Mouse (Mus musculus) myocyte (in vitro differentiated cells): ENCODE results near the gene Akirin2. TPM values are rescaled to one million over a fixed set of nuclear protein-coding genes. Genes with fewer than 3 reads are reported as not detected.

Experiments used
- H3K27me3 ChIP-seq: one replicate; pipeline ENCODE4 v1.6.1; 2011; ENCODE audit not compliant: control insufficient read depth, insufficient read depth, insufficient read length
- H3K36me3 ChIP-seq: one replicate; pipeline ENCODE4 v1.6.1; 2011; ENCODE audit not compliant: control insufficient read depth, insufficient read depth
- H3K4me2 ChIP-seq: one replicate; pipeline ENCODE4 v1.6.1; 2011; ENCODE audit warnings: low read depth, control low read depth
- H3K4me3 ChIP-seq: one replicate; pipeline ENCODE4 v1.5.1; 2011; ENCODE audit warnings: mild to moderate bottlenecking, control low read depth, moderate library complexity
- H3K79me2 ChIP-seq: one replicate; pipeline ENCODE4 v1.6.1; 2011; ENCODE audit not compliant: control insufficient read depth, insufficient read depth
- H3ac ChIP-seq: one replicate; pipeline ENCODE4 v1.6.1; 2011; ENCODE audit not compliant: control insufficient read depth, insufficient read length
- CEBPB ChIP-seq: IDR thresholded peaks from 2 replicates; pipeline ENCODE4 v1.6.1; 2011; ENCODE audit warnings: mild to moderate bottlenecking, moderate library complexity; ENCODE audit not compliant: poor library complexity, insufficient read depth, severe bottlenecking
- E2F4 ChIP-seq: IDR thresholded peaks from one replicate; pipeline ENCODE4 v1.6.1; 2011; ENCODE audit warnings: mild to moderate bottlenecking, control low read depth, moderate library complexity; ENCODE audit not compliant: insufficient read depth
- MAX ChIP-seq: IDR thresholded peaks from one replicate; pipeline ENCODE4 v1.6.1; 2011; ENCODE audit warnings: low read depth, mild to moderate bottlenecking, control low read depth
- MYOD1 ChIP-seq, 3 experiments: IDR thresholded peaks; one replicate each; pipeline ENCODE4 v1.6.1; 2011; ENCODE audit warnings: control low read depth in 2 of 3, low read depth in 2 of 3, mild to moderate bottlenecking in 2 of 3, moderate library complexity in 1 of 3; ENCODE audit not compliant: insufficient read length in 2 of 3, control insufficient read depth in 1 of 3
- MYOG ChIP-seq, 3 experiments: IDR thresholded peaks; one replicate each; pipeline ENCODE4 v1.6.1; 2011; ENCODE audit warnings: control low read depth in 2 of 3, low read depth in 2 of 3, mild to moderate bottlenecking in 2 of 3; ENCODE audit not compliant: insufficient read length in 2 of 3, control insufficient read depth in 1 of 3, insufficient read depth in 1 of 3
- POLR2A ChIP-seq: IDR thresholded peaks from one replicate; pipeline ENCODE4 v1.6.1; 2011; ENCODE audit warnings: low read depth, mild to moderate bottlenecking, control low read depth, moderate library complexity; ENCODE audit not compliant: insufficient read length
- POLR2AphosphoS2 ChIP-seq: IDR thresholded peaks from one replicate; pipeline ENCODE4 v1.6.1; 2011; ENCODE audit warnings: low read depth, control low read depth; ENCODE audit not compliant: insufficient read length
- REST ChIP-seq: IDR thresholded peaks from one replicate; pipeline ENCODE4 v1.6.1; 2011; ENCODE audit warnings: mild to moderate bottlenecking, control low read depth, moderate library complexity; ENCODE audit not compliant: insufficient read depth, insufficient read length
- SRF ChIP-seq: IDR thresholded peaks from one replicate; pipeline ENCODE4 v1.6.1; 2011; ENCODE audit warnings: low read depth; ENCODE audit not compliant: control insufficient read depth, insufficient read length
- TCF12 ChIP-seq: IDR thresholded peaks from one replicate; pipeline ENCODE4 v1.6.1; 2011; ENCODE audit warnings: mild to moderate bottlenecking, control low read depth; ENCODE audit not compliant: poor library complexity, insufficient read depth, severe bottlenecking
- TCF3 ChIP-seq: IDR thresholded peaks from one replicate; pipeline ENCODE4 v1.6.1; 2011; ENCODE audit warnings: low read depth, control low read depth; ENCODE audit not compliant: insufficient read length
- USF1 ChIP-seq: IDR thresholded peaks from one replicate; pipeline ENCODE4 v1.6.1; 2011; ENCODE audit warnings: low read depth, mild to moderate bottlenecking, control low read depth, moderate library complexity
- polyA plus RNA-seq: library from polyadenylated mRNA; unstranded; fragments of >200 nt; fragmentation: generic; extraction: Trizol; gene quantifications from one replicate; pipeline ENCODE4 v1.2.1, GENCODE M21; 2012; ENCODE audit warnings: missing spikeins

The Akirin2 gene
- polyA plus RNA-seq, 1 experiment, result 97.4 TPM

DNA sequence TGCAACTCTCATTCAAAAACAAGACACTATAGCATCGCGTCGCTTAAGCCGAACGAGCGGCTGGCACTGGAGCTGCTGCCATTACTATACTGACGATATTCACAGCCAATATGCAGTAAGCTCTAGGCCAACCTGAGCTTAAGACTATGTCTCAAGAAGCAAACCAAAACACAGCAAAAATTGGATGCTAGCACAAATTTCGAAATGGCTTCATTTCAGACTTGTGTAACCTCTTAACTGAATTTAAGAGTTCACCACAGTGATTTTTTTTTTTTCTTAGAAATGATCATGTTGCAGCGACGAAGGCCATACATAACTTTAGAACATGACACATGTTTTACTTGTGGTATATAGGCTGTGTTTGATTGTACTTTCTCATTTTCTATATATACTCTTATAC is 55.9 kb downstream of the Akirin2 start:
- TF ChIP-seq TCF3, result no peak
- no peak for TF ChIP-seq USF1
- TF ChIP-seq REST, result no peak
- TF ChIP-seq E2F4, result no peak
- no peak for TF ChIP-seq CEBPB
- H3ac ChIP-seq, result no peak overlapping the region
- H3K79me2 ChIP-seq, result peaks cover 16% of the 10 kb centered on the region
- H3K27me3 ChIP-seq, result no peaks in the 10 kb centered on the region
- no peak overlapping the region for H3K4me2 ChIP-seq
- H3K4me3 ChIP-seq, result no peak overlapping the region
- H3K36me3 ChIP-seq, result peaks cover 35% of the 10 kb centered on the region

DNA sequence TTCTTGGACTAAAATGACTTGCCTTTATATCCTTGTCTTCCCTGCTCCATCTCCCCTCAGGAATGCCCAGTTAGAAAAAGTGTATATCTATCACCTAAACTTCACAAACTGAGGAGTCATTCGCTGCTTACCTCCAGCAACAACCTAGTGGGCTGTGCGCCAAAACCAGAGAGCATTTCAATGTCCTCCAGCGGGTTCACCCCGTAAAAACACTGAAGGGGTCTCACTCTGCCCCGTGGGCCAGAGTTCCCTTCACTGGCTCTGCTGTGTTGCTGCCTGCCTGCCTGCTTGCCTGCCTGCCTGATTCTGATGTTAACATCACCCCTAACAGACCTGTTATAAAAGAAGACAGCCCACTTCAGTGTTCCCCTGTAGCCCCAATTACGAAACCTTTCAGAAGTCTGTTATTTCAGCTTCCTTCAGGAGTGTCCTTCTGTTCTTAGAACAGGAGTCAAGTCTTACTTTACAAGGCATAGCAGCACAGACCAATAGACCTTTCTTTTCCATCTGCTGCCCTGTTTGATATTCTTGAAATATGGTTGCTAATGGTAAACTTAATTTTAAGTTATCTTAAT is 62.9 kb downstream of the Akirin2 start:
- peak overlapping the region; percentile 59 for H3ac ChIP-seq
- peaks cover 16% of the 10 kb centered on the region for H3K36me3 ChIP-seq
- no peaks in the 10 kb centered on the region for H3K27me3 ChIP-seq
- TF ChIP-seq MYOG (IDR thresholded peaks at IDR 0.05; ENCODE audit: control insufficient read depth in 1 of 3, insufficient read depth in 1 of 3, insufficient read length in 2 of 3, low read depth in 2 of 3) (no peak), USF1 (no peak), REST (no peak), TCF12 (no peak)
- H3K4me3 ChIP-seq, result peak overlapping the region; percentile 96
- H3K4me2 ChIP-seq, result peak overlapping the region; percentile 81
- peaks cover 54% of the 10 kb centered on the region for H3K79me2 ChIP-seq

DNA sequence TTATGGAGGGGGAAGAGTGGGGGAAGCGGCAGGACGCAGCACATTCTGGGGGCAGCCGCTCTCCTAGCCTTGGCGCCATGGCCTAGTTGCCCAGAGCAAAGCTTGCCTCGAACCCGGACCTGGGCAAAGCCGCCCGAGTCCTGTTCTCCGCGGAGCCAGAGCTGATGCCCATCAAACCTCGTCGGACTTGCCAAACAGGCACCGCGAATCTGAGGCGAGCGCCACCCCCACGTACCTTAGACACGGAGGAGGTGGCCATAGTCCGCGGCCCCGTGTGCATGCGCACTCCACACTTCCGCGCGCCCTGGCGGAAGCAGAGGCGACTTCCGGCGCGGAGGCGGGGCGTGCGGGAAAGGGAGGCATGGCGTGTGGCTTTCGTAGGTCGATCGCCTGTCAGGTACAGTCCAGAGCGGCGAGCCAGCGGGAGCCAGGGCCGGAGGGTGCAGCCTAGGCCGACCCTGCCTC is 63.9 kb downstream of the Akirin2 start, which contains the start of the genes Orc3 and Rars2:
Gene Orc3 (minus strand): TSS at position 315 of the 465 bp plus-strand sequence.
Gene Rars2 (plus strand): TSS at position 328 of the 465 bp plus-strand sequence.
- H3K4me3 ChIP-seq, result peak within 1 kb of the TSS; percentile 96
- peak; percentile 91 for TF ChIP-seq POLR2AphosphoS2
- peak in 1 of 3 experiments; percentile 36 for TF ChIP-seq MYOG (IDR thresholded peaks at IDR 0.05; ENCODE audit: control insufficient read depth in 1 of 3, insufficient read depth in 1 of 3, insufficient read length in 2 of 3, low read depth in 2 of 3)
- no peak for TF ChIP-seq REST
- TF ChIP-seq POLR2A, result peak; percentile 96
- TF ChIP-seq TCF12, result no peak
- no peak for TF ChIP-seq MAX
- no peak for TF ChIP-seq TCF3
- TF ChIP-seq MYOD1 (IDR thresholded peaks at IDR 0.05; ENCODE audit: control insufficient read depth in 1 of 3, insufficient read length in 2 of 3, low read depth in 2 of 3), result no peak
- TF ChIP-seq CEBPB, result no peak
- TF ChIP-seq E2F4, result no peak

DNA sequence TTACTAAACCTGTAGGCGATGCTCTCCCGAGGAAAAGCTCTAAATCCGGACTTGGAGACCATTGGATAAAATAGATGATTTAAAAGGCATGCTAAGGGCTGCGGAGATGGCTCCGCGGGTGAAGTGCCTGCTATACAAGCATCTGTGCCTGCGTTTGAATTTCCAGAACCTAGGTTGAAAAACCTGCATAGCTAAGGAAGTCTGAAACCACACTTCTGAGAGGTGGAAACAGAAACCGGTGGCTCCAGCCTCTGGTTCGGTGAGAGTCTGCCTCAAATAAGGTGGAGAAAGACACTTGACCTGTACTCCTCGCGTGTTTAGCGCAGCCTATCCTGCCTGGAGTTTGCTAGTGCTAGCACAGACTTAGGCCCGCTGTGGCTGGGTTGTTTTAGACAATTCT is 64.6 kb downstream of the Akirin2 start:
- Histone ChIP-seq H3K79me2 (peaks cover 47% of the 10 kb centered on the region), H3K4me3 (peak overlapping the region; percentile 96), H3K27me3 (no peaks in the 10 kb centered on the region), H3K4me2 (peak overlapping the region; percentile 95), H3K36me3 (no peaks in the 10 kb centered on the region), H3ac (peak overlapping the region; percentile 59)
- TF ChIP-seq USF1 (no peak), TCF3 (no peak), MAX (no peak), REST (no peak), CEBPB (no peak), MYOD1 (IDR thresholded peaks at IDR 0.05; ENCODE audit: control insufficient read depth in 1 of 3, insufficient read length in 2 of 3, low read depth in 2 of 3) (no peak), E2F4 (no peak), SRF (no peak), POLR2AphosphoS2 (no peak), TCF12 (no peak)

More for the DNA sequence above, 63.9 kb downstream of the Akirin2 start, which contains the start of the genes Orc3 and Rars2:
- Histone ChIP-seq H3K4me2 (peak within 1 kb of the TSS; percentile 95), H3K27me3 (no peaks in the 10 kb centered on the region), H3ac (peak within 1 kb of the TSS; percentile 59), H3K36me3 (peaks cover 6% of the 10 kb centered on the region), H3K79me2 (peaks cover 53% of the 10 kb centered on the region)

DNA sequence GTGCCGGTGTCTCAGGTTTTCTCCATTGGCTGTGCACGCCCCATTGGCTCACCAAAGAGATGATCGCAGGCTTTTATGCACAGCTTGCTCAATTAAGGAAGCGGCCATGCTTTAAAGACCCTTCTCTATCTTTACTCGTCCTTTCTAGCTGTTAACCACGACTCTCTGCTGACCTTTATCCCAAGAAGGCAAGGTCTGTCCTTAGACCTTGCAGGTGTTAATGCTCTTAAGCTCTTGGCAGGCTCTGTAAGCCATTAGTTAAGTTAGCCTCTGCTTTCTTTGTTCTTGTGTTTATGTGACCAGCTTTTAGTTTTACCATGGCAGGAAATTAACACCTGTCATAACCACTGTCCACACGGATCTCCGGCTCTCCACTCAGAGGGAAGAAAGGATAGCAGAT is 65.4 kb downstream of the Akirin2 start:
- no peak for TF ChIP-seq REST
- TF ChIP-seq POLR2A, result no peak
- no peak for TF ChIP-seq MYOG (IDR thresholded peaks at IDR 0.05; ENCODE audit: control insufficient read depth in 1 of 3, insufficient read depth in 1 of 3, insufficient read length in 2 of 3, low read depth in 2 of 3)
- TF ChIP-seq TCF12, result no peak
- TF ChIP-seq USF1, result no peak
- no peak for TF ChIP-seq SRF
- no peak for TF ChIP-seq MYOD1 (IDR thresholded peaks at IDR 0.05; ENCODE audit: control insufficient read depth in 1 of 3, insufficient read length in 2 of 3, low read depth in 2 of 3)
- TF ChIP-seq MAX, result no peak
- TF ChIP-seq TCF3, result no peak
- TF ChIP-seq POLR2AphosphoS2, result no peak
- TF ChIP-seq E2F4, result no peak
- TF ChIP-seq CEBPB, result no peak
- no peaks in the 10 kb centered on the region for H3K27me3 ChIP-seq
- no peak overlapping the region for H3ac ChIP-seq
- H3K36me3 ChIP-seq, result peaks cover 6% of the 10 kb centered on the region
- H3K4me3 ChIP-seq, result peak overlapping the region; percentile 96
- peaks cover 42% of the 10 kb centered on the region for H3K79me2 ChIP-seq
- peak overlapping the region; percentile 95 for H3K4me2 ChIP-seq

Other genes starting within 250 kb of the Akirin2 start
- gene Orc3, start 64.0 kb downstream of the Akirin2 start, polyA plus RNA-seq, result 20.0 TPM
- 15.4 TPM for gene Rars2, start 64.0 kb downstream of the Akirin2 start, polyA plus RNA-seq
- gene Slc35a1, start 136.5 kb downstream of the Akirin2 start, polyA plus RNA-seq, result 15.0 TPM
- 0.05 TPM for gene Cfap206, start 179.3 kb downstream of the Akirin2 start, polyA plus RNA-seq
- not detected for gene Gm136, start 205.3 kb downstream of the Akirin2 start, polyA plus RNA-seq
- 20.4 TPM for gene Smim8, start 227.5 kb downstream of the Akirin2 start, polyA plus RNA-seq